ENCODE assay signal across 17 mouse cellular contexts in the genomic region with DNA sequence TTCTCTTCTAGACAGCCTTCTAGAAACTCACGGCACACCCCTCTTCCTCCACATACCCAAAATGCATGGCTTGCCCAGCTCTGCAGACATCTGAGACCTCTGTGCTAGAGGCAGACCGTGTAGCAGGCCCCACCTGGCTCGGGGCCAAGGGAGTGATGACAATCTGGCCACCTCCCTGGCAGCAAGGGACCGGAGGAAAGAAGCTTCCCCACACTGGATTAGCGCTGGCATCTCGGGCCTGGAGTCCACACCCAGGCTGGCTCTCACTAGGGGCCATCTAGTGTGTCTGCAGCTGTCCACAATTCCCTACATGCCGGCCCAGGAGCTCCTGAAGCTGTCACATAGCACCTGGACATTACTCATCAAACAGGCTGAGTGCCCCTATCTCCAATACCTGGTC. TPM values are rescaled to one million over a fixed set of nuclear protein-coding genes. Genes with fewer than 3 reads are reported as not detected.
A peak's percentile ranks its signal among the peaks of the same experiment; 100 is the strongest.
DNase-seq lines count a peak whose midpoint lies in the region; ATAC-seq lines count a peak whose summit lies in the region.
"Had no signal": no experiment of that assay in that cellular context is flagged by ENCODE, and none has a peak within 500 bp of the region (broad histone marks: within the 10 kb centered on the region; RNA-seq: fewer than 3 reads in every experiment).

No protein-coding gene starts in this region.

- no peak for DNase-seq in heart, postnatal 10 days
- DNase-seq in right cerebral cortex, postnatal 4 days = peak; percentile 26
- no peak for DNase-seq in right cerebral cortex, postnatal 25 days
- peak; percentile 41 to 77 for DNase-seq in cerebellum, postnatal 4 days (ENCODE audit: low spot score in 2 of 2)
- DNase-seq in retina, postnatal 7 days (ENCODE audit: low read depth, low spot score) = peak; percentile 27
- DNase-seq in ovary, postnatal 36 days (ENCODE audit: low spot score) = no peak
- DNase-seq in spleen, adult 12 weeks (ENCODE audit: low spot score) = no peak
- DNase-seq: adrenal gland, postnatal 36 days; heart, adult 18-20 months; lung, adult 2 months; thymus, postnatal 14 days had no signal

- peaks cover 27 to 53% of the 10 kb centered on the region in 2 experiments for H3K4me1 ChIP-seq in heart, embryonic 14.5 days (ENCODE audit: control insufficient read depth in 2 of 2, insufficient read depth in 2 of 2, low read length in 2 of 2)

- no peak overlapping the region for H3K4me2 ChIP-seq in heart, embryonic 14.5 days (ENCODE audit: low read length)
- H3K4me2 ChIP-seq: hindbrain, embryonic 14.5 days; neural tube, embryonic 13.5 days had no signal

- no peak overlapping the region for H3K27ac ChIP-seq in heart, embryonic 14.5 days (replicated peaks in 1 of 2; ENCODE audit: control insufficient read depth in 1 of 2, insufficient read depth in 1 of 2, low read depth in 2 of 2, low read length in 2 of 2)
- H3K27ac ChIP-seq: forebrain, embryonic 10.5 days; hindbrain, embryonic 14.5 days; neural tube, embryonic 13.5 days had no signal

- H3K4me3 ChIP-seq in heart, embryonic 14.5 days (ENCODE audit: control insufficient read depth in 1 of 2, insufficient read depth in 1 of 2, low read depth in 1 of 2, low read length in 2 of 2) = no peak overlapping the region
- H3K4me3 ChIP-seq: forebrain, embryonic 10.5 days; neural tube, embryonic 13.5 days had no signal

- no peaks in the 10 kb centered on the region for H3K27me3 ChIP-seq in heart, embryonic 14.5 days (ENCODE audit: control insufficient read depth, insufficient read depth, low read length)
- H3K27me3 ChIP-seq: neural tube, embryonic 13.5 days; Patski had no signal

- WGBS in heart, embryonic 14.5 days = 39% methylated on average over 7 of the region's 7 CpGs

- 0 out of 2 replicates have a peak overlapping the region, but pooled peaks have one; percentile 11 for H3K9ac ChIP-seq in heart, embryonic 14.5 days (ENCODE audit: low read length)
- H3K9ac ChIP-seq: hindbrain, embryonic 14.5 days; neural tube, embryonic 13.5 days had no signal

- intact Hi-C loops in heart, postnatal 10 days (cut with DNase I) = no loop called here

- H3K9me3 ChIP-seq in heart, embryonic 14.5 days (ENCODE audit: control insufficient read depth, low read length) = no peaks in the 10 kb centered on the region
- H3K9me3 ChIP-seq: forebrain, embryonic 10.5 days; neural tube, embryonic 13.5 days had no signal

- H3K36me3 ChIP-seq in heart, embryonic 14.5 days (ENCODE audit: control insufficient read depth, insufficient read depth, low read length) = peaks cover 41% of the 10 kb centered on the region

- ATAC-seq in heart, embryonic 14.5 days (ENCODE audit: insufficient number of reproducible peaks, insufficient read depth, low FRiP score, low read depth) = no peak
- ATAC-seq: Patski had no signal

RNA-seq across cellular contexts. Expression of gene Dexi, which starts 8.3 kb away (rescaled TPM):
- polyA plus RNA-seq in heart, embryonic 14.5 days (2014; fragmentation: Nextera tagmentation; extraction: Ambion mirVana) = 27.1 and 29.0 TPM in 2 replicates
- 10 to 100 TPM; 23.6 to 27.8 TPM for total RNA-seq in heart, postnatal 10 days (2021)

RNA-seq across cellular contexts. Expression of gene Clec16a, which starts 10.6 kb away (rescaled TPM):
- polyA plus RNA-seq in heart, embryonic 14.5 days (2014; fragmentation: Nextera tagmentation; extraction: Ambion mirVana) = 32.5 and 34.8 TPM in 2 replicates
- 10 to 100 TPM; 47.7 to 50.1 TPM for total RNA-seq in heart, postnatal 10 days (2021)

RNA-seq across cellular contexts. Expression of gene Ciita, which starts 54.7 kb away (rescaled TPM):
- 0.30 and 0.59 TPM in 2 replicates for polyA plus RNA-seq in heart, embryonic 14.5 days (2014; fragmentation: Nextera tagmentation; extraction: Ambion mirVana)
- under 1 TPM; 0.17 to 0.35 TPM for total RNA-seq in heart, postnatal 10 days (2021)
- total RNA-seq: left cerebral cortex, postnatal 10 days had no signal

Comparison
In these comparisons a context has a peak if more than half of its experiments do, and no peak if none do; other contexts are left out.
1. DNase-seq: peak in right cerebral cortex, postnatal 4 days (single experiment), cerebellum, postnatal 4 days (2 of 2) and retina, postnatal 7 days (single experiment); none in heart, postnatal 10 days (0 of 2), right cerebral cortex, postnatal 25 days (single experiment), ovary, postnatal 36 days (single experiment) and spleen, adult 12 weeks (single experiment).